Mouse (Mus musculus) c-Kit-negative CD71-positive TER-119-positive erythroid progenitor cells, embryonic 14.5 days (primary cell): ENCODE results near the gene Smyd3.

ENCODE experiments used
- DNase-seq: peaks from one replicate; pipeline ENCODE4 v3.0.0-alpha.2; 2013; ENCODE audit warnings: low read depth, low spot score

Gene Smyd3

GRCm38 (mm10) chr1:179032947-179033346 is 484.9 kb downstream of the Smyd3 start:
- no peak for DNase-seq

DNA sequence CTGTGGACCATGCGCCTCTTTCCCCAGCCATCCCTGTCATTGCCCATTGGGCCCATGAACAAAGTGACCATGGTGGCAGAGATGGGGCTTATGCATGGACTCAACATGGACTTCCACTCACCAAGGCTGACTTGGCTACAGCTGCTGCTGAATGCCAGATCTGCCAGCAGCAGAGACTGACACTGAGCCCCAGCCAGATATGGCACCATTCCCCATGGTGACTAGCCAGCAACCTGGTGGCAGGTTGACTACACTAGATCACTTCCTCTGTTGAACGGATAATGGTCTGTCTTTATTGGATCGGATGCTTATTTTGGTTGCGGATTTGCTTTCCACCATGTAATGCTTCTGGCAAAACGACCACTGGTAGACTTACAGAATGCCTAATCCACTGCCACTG is 486.3 kb downstream of the Smyd3 start:
- no peak for DNase-seq

DNA sequence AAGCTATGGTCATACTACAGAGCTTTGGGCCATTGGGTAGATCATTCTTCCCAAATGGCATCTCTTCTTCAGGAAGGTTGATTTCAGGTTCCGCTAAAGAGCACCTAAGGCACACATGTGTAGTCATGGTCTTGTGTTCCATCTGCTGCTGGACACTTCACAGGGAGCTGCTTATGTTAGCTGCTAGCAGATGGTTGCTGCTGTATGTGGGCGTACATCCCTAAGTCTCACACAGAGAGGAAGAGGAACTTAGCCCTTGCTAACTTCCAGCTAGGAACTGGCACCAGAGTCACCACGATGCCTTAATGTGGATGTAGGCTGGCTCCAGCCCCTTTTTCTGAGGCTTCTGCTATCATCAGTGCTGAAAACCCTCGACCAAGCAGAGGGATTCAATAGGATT is 491.2 kb downstream of the Smyd3 start:
- no peak for DNase-seq

DNA sequence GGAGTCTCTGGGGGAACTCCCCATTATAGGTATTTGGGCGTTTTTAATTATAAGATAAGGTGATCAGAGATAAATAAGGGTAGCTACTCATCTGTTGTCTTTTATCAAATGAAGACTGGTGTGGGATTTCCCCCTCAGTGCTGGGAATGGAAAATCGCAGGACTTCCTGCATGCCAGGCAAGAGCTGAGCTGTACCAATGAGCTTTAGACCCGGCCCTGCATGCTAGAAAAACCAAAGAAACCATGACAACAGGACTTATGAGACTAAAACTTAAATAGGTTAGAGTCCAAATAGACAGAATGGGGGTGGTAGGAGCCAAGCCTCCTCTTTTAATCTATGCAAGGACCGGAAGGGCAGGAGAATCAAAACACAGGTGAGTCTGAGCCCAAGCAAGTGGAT is 492.7 kb downstream of the Smyd3 start:
- no peak for DNase-seq

DNA sequence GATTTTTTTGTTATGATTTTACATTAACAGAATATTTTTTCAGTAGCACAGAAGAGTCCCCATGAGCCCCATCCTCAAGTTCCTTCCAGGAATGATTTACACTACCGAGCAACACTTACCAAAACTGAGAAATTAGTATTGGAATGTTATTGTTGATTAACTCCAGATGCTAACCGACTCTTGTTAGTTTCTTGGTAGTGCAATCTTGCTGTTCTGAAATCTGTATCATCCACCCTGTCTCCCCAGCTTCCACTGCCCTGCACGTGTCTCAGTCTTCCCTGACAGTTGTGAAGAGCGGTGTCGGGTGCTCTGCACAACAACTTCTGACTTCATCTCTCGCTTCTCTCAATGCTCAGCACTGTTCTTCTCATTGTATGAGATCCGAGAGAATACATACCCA is 494.4 kb downstream of the Smyd3 start:
- no peak for DNase-seq

DNA sequence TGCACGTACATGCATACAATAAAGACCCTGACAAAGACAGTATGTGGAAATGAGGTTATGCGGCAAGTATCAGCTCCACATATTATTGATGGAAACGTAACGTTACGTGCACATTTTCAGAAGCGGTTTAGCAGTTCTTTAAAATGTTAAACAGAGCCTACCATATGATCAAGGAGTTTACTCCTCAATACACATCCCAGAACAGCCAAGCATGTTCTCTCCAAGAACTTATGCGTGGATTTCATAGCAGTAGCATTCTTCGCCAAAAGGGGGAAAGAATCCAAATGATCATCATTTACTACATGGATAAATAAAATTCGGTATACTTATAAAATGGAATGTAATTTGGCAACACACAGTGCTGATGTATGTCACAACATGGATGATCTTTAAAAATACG is 500.4 kb downstream of the Smyd3 start:
- DNase-seq, result no peak

DNA sequence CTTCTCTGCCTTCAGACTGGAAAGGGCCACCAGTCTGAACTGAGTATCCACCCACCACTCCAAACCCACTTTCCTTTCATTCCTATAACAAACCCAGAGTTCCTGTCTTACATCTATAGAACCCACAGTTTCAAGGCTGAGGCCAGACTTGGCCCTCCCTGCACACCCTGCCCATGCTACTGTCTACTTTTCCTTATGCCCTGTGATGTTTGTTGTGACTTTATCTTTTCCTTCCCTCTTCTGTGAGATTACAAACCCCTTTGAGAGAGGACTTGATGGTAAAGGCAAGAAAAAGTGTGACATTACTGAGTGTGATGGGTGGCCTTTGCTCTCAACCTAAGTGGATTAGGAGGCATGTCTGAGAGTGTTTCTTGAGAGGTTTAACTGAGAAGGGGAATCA is 504.8 kb downstream of the Smyd3 start:
- no peak for DNase-seq

DNA sequence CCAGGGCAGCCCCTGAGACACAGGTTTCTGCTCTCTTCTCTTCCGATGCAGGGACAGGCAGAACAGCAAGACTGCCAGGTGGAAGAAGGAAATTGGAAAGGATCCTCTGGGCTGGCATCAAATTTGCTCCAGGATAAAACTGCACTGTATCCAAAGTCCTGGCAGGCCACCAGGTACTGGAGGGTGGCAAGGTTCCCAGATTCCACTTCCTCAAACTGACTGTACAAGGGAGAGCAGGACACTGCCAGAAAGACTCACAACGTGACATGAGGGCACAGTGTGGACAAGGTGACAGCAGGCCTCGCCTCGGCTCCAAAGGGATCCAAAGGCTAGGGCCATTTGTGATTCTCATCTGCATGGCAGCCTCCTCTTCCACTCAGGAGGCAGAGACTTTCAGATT is 505.6 kb downstream of the Smyd3 start:
- DNase-seq, result no peak

DNA sequence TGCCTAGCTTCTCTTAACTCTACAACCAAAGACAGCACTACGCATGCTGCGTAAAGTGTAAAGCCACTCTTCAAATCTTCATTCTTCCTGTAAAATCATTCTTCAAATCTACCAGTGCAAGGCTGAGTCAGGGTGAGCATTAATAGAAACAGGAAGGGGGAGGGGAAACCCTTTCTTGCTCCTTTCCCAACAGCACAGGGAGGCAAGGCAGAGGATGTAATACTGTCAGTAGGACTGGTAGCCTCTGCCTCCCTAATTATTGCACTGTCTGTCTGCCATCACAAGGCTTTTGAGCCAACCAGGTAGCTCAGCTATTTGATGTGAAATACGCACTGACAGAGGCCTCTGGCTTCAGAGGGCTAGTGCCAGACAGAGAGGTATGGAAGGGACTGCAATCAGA is 507.1 kb downstream of the Smyd3 start:
- DNase-seq, result no peak

GRCm38 (mm10) chr1:179009911-179010310 is 507.9 kb downstream of the Smyd3 start:
- no peak for DNase-seq

- DNase-seq, result no peak
Measured at GRCm38 (mm10) chr1:179004133-179004866, 513.5 kb downstream of the Smyd3 start.

DNA sequence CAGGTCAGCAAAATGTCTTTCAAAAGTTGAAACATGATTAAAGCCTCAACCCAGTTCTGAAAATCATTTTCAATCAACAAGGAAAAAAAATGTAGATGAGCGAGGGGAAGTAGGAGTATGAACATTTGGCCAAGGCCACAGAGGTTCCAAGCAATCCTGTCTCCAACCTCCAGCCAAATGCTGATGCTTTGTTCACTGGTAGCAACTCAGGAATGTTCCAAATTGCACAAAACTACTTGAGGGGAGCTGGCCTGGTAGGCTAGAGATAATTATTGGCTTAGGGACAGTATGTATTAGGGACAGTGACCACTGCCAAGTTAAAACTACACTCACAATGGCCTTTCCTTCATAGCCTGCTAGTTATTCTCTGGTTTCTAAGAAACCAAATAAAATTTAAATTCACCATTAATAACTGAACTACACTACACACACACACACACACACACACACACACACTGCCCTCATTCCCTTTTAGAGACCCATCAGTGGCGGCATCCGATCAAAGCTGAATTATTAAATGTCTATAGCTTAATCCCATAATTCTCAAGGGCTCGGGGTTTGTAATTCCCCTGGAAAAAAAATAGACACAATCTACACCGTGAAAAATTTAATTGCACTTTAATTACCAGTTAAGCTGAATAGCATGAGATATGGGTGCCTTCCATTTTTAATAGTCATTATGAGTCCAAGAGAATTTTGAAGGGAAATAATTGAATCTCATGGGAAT is 514.3 kb downstream of the Smyd3 start:
- no peak for DNase-seq

GRCm38 (mm10) chr1:178999876-179000528 is 517.8 kb downstream of the Smyd3 start:
- DNase-seq, result no peak

DNA sequence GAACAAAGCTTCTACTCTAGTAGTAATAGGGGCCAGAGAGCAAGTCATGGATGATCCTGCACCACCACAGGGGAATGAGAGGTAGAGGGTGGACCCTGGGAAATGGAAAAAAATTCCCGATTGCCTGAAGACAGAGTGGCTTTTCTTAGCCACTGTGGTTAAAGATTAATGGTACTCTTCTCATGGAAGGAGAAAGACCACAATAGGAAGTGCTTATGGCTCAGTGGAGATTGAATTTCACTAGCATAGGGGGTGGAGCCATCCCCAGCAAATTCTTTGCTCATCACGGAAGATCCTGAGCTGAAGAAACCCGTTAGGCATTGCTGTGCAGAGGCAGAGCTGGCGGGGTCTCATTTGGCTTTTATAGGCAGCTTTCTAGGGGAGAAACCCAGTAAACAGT is 520.0 kb downstream of the Smyd3 start:
- no peak for DNase-seq

GRCm38 (mm10) chr1:178994263-178994662 is 523.6 kb downstream of the Smyd3 start:
- no peak for DNase-seq

- DNase-seq, result no peak
Measured at GRCm38 (mm10) chr1:178992503-178992902, 525.3 kb downstream of the Smyd3 start.

GRCm38 (mm10) chr1:178991470-178991869 is 526.4 kb downstream of the Smyd3 start:
- DNase-seq, result no peak

GRCm38 (mm10) chr1:178991045-178991444 is 526.8 kb downstream of the Smyd3 start:
- DNase-seq, result no peak

DNA sequence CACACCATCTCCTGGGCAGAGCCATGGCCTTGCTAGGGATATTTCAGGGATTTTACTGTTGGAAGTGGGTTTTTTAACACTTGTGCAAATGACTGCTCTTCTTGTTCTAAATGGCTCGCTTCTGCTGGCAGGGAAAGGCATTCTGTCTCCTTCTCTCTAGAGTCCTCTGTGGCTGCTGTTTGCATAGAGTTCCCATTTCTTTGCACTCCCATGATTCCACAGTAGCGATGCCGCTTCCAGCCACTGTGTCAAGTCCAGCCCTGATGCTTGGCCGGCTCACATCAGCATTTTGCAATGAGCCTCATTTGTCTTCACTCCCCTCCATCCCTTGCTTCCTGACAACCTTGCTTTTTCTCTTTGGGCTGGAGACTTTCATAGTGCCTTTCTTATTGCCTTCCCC is 528.4 kb downstream of the Smyd3 start:
- no peak for DNase-seq

- no peak for DNase-seq
Measured at GRCm38 (mm10) chr1:178988176-178988575, 529.7 kb downstream of the Smyd3 start.

- DNase-seq, result no peak
Measured at GRCm38 (mm10) chr1:178981641-178982040, 536.2 kb downstream of the Smyd3 start.

- no peak for DNase-seq
Measured at GRCm38 (mm10) chr1:178980185-178980584, 537.7 kb downstream of the Smyd3 start.
